ENCODE assay signal across 11 mouse cellular contexts in genomic region chr11:55313768-55314703, GRCm38 (mm10). TPM values are rescaled to one million over a fixed set of nuclear protein-coding genes. Genes with fewer than 3 reads are reported as not detected.
DNase-seq lines count a peak whose midpoint lies in the region; ATAC-seq and TF ChIP-seq lines count a peak whose summit lies in the region.
"Had no signal": no experiment of that assay in that cellular context is flagged by ENCODE, and none has a peak within 500 bp of the region (broad histone marks: within the 10 kb centered on the region; RNA-seq: fewer than 3 reads in every experiment).

No protein-coding gene starts in this region.

- H3K4me2 ChIP-seq in lung, embryonic 15.5 days: peak overlapping the region; percentile 51
- H3K4me2 ChIP-seq in midbrain, postnatal 0 days (ENCODE audit: low read depth, low read length, poor library complexity, severe bottlenecking): no peak overlapping the region

- H3K27me3 ChIP-seq in lung, embryonic 15.5 days: no peaks in the 10 kb centered on the region
- H3K27me3 ChIP-seq in midbrain, postnatal 0 days (ENCODE audit: insufficient read depth, low read length): 0 out of 2 replicates have a peak, but pooled peaks cover 3% of the 10 kb centered on the region

- no peak for TF ChIP-seq CTCF in midbrain, postnatal 0 days (IDR thresholded peaks at IDR 0.05)

- peak overlapping the region; percentile 87 for H3K27ac ChIP-seq in lung, embryonic 15.5 days
- H3K27ac ChIP-seq in midbrain, postnatal 0 days (ENCODE audit: low read depth, low read length): no peak overlapping the region

- peak overlapping the region; percentile 22 for H3K4me3 ChIP-seq in lung, embryonic 15.5 days
- H3K4me3 ChIP-seq in midbrain, postnatal 0 days (ENCODE audit: low read depth, low read length): no peak overlapping the region

- peak; percentile 72 for ATAC-seq in lung, embryonic 15.5 days (ENCODE audit: borderline replicate concordance, extremely low read depth, low FRiP score, low TSS enrichment)
- no peak for ATAC-seq in midbrain, postnatal 0 days (ENCODE audit: low FRiP score)

- no peak overlapping the region for H3K9ac ChIP-seq in lung, embryonic 15.5 days
- H3K9ac ChIP-seq in midbrain, postnatal 0 days (replicated peaks; ENCODE audit: low read length, poor library complexity, severe bottlenecking): no peak overlapping the region

- 17% methylated on average over 29 of the region's 29 CpGs for WGBS in lung, embryonic 15.5 days
- 34% methylated on average over 29 of the region's 29 CpGs for WGBS in midbrain, postnatal 0 days

- DNase-seq in cerebellum, adult 18-20 months: peak; percentile 38 to 39
- no peak for DNase-seq in cerebellum, adult 9-10 months
- peak; percentile 20 to 40 for DNase-seq in kidney, postnatal 4 days
- DNase-seq in kidney, adult 8-10 months: no peak
- DNase-seq in frontal cortex, postnatal 25 days (ENCODE audit: low spot score in 2 of 2): no peak
- DNase-seq in midbrain, postnatal 0 days (ENCODE audit: low spot score): no peak
- no peak for DNase-seq in spleen, postnatal 36 days (ENCODE audit: low spot score in 2 of 2)
- DNase-seq: cerebellum, postnatal 14 days; liver had no signal

- peaks cover 4% of the 10 kb centered on the region for H3K4me1 ChIP-seq in lung, embryonic 15.5 days
- H3K4me1 ChIP-seq in midbrain, postnatal 0 days (ENCODE audit: insufficient read depth, low read length): no peaks in the 10 kb centered on the region

- H3K9me3 ChIP-seq in lung, embryonic 15.5 days: no peaks in the 10 kb centered on the region
- H3K9me3 ChIP-seq in midbrain, postnatal 0 days (ENCODE audit: low read length): no peaks in the 10 kb centered on the region

- no peaks in the 10 kb centered on the region for H3K36me3 ChIP-seq in lung, embryonic 15.5 days
- H3K36me3 ChIP-seq in midbrain, postnatal 0 days (ENCODE audit: insufficient read depth, low read length): no peaks in the 10 kb centered on the region

RNA-seq across cellular contexts. Expression of gene Fat2, which starts 22.3 kb away (rescaled TPM):
- polyA plus RNA-seq in lung, embryonic 15.5 days (2015; fragmentation: Nextera tagmentation; extraction: Ambion mirVana): 0.29 and 0.41 TPM in 2 replicates
- 1.1 and 4.2 TPM in 2 replicates for total RNA-seq in midbrain, postnatal 0 days (2014; rRNA removed)
- polyA plus RNA-seq in midbrain, postnatal 0 days (2015; fragmentation: Nextera tagmentation; extraction: Ambion mirVana): 0.04 TPM in 2 replicates
- polyA plus RNA-seq: neural tube, embryonic 14.5 days had no signal

Comparison
In these comparisons a context has a peak if more than half of its experiments do, and no peak if none do; other contexts are left out.
1. DNase-seq: peak in cerebellum, adult 18-20 months (2 of 2) and kidney, postnatal 4 days (2 of 2); none in cerebellum, adult 9-10 months (single experiment), kidney, adult 8-10 months (0 of 2), frontal cortex, postnatal 25 days (0 of 2), midbrain, postnatal 0 days (single experiment) and spleen, postnatal 36 days (0 of 2).